Mouse (Mus musculus) brain, embryonic 18.5 days (tissue): ENCODE measurements around the gene Dbil5.

Experiments
- DNase-seq: peaks from one replicate; pipeline ENCODE4 v3.0.0-alpha.2; 2012; ENCODE audit warnings: low read depth, low spot score

The Dbil5 gene

GRCm38 (mm10) chr11:76236136-76236535, 18.7 kb downstream of the Dbil5 start:
- no peak for DNase-seq

DNA sequence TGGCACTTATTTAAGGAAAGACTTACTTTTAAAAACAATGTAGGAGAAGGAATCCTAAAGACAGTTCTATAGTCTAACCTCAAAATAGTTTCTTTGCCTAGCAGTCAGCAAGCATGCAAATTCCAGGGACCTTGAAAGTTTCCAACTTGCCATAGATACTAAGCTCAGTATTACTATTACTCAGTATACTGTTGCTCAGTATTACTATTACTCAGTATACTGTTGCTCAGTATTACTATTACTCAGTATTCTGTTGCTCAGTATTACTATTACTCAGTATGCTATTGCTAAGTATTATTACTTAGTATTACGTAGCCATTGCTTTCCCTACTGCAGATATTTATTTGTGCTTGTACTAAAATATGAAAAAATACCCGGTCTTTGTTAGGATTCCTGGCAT, 22.3 kb downstream of the Dbil5 start:
- no peak for DNase-seq

DNA sequence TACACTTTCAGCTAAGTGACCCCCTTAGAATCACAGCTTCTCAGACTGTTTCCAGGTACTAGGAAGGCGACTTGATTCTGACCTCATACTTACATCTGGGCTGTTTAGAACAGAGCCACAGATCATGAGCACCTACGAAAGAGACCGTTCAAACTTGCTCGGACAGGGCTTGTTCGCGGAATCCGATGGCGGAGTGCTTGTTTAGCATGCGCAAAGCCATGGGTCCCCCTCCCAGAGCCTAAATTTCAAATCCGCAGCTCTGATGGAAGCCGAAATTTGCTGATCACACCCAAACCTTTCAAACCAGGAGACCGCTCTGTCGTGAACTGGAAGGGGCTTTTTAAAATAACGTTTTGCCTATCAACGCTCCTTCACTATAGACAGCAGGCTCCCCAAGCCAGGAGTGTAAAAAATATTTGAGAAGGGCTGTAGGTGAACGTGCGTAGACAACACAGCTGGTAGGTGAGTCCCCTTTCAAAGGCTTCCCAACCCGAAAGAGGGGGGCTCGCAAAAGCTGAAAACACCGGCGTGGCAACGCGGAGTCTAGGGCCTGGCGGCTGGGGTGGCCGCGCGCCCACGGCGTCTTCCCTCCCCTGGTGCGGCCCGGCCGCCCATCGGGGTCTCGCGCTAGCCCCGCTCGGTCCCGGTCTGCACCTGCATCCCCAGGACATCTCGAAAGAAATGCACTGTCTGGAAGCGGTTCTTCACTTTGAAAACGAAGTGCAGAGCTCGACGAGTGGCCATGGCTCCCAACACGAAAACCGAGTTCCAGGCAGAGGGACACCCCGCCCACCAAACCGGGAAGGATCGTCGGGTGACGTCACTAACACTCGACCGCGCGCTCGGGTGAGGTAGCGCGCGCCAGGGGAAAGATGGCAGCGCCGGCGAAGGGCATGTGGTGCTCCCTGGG, 25.7 kb downstream of the Dbil5 start, which contains the start of the genes Mrm3 and Glod4:
Gene Mrm3, plus strand, starts transcription at position 815 of the 910 bp plus-strand sequence.
Gene Glod4, minus strand, starts transcription at position 825 of the 910 bp plus-strand sequence.
- DNase-seq, result peak; percentile 80

DNA sequence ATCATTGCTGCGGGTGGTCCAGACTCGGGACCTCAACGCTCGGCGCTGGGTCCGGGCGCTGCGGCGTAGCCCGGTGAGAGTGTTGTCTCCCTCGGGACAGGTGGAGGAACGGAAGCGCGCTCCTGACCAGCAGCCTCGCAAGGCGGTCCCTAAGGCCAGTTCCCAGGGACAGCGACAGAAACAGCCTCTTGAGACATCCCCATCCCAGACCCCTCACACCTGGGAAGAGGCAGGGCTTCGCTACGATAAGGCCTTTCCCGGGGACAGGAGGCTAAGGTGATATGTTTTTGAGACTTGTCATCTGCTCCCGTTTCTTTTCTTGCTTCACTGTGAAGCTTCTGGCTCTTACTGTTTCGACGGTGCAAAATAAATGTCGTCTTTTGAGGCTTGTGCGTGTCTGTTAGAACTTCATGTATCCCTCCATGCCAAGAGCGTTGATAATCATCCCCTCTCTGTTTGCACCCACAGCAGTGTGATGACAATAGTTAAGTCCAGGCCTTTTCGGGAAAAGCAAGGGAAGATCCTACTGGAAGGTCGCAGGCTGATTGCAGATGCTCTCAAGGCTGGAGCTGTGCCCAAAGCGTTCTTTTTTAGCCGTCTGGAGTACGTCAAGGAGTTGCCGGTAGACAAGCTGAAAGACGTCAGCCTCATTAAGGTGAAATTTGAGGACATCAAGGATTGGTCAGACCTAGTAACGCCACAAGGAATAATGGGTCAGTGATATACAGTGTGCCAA, 26.6 kb downstream of the Dbil5 start:
- no peak for DNase-seq

DNA sequence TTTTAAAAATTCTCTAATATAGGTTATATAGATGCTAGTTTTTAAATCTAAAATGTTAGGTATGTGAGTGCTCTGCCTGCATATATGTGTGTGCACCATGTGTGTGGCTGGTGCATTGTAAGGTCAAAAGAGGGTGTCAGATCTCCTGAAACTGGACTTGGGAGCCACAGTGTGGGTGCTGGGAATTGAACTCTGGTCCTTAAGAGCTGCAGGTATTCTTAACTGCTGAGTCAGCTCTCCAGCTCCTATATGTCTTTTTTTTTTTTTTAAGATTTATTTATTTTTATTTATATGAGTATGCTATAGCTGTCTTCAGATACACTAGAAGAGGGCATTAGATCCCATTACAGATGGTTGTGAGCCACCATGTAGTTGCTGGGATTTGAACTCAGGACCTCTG, 29.0 kb downstream of the Dbil5 start:
- no peak for DNase-seq

- no peak for DNase-seq
Observed at GRCm38 (mm10) chr11:76247239-76247638, 29.8 kb downstream of the Dbil5 start.

DNA sequence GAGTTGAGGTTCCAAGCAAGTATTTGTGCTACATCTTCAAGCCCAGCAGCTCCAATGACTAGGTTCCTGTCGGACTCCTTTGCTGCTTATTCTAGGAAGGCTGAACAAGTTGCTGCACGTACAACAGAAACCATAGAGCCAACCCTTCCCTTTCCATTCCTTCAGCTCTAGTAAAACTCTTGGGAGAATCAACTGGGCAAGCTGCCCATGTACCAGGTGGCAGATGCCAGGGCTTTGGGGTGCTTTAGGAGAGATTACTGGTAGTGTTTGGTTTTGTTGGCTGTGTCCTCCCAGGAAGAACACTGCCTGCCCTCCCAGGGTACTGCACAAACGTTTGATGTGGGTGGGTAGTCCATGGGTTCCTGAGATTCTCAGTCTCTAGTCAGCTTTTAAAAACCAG, 34.6 kb downstream of the Dbil5 start:
- DNase-seq, result no peak

GRCm38 (mm10) chr11:76253145-76253917, 35.9 kb downstream of the Dbil5 start:
- no peak for DNase-seq

GRCm38 (mm10) chr11:76253918-76254264, 36.5 kb downstream of the Dbil5 start:
- no peak for DNase-seq

GRCm38 (mm10) chr11:76255431-76256001, 38.1 kb downstream of the Dbil5 start:
- DNase-seq, result no peak

DNA sequence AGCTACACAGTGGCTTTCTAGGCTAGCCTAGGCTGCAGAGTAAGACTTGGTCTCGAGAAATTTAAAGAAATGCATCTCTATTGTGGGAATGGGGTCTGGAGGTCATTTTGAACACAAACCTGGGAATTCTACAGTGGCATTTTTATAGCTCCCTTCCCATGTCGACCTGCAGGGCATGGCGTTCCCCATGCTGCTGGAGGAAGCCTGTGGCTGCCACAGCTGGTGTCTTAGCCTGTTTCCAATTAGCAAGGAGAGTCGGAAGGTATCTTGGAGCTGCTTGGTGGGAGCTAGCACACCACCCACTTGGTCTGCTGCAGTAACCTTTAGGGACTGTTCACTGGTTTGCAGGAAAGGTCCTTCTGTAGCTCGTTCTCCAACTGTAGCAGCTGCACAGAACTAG, 38.7 kb downstream of the Dbil5 start:
- no peak for DNase-seq

GRCm38 (mm10) chr11:76257386-76257785, 40.0 kb downstream of the Dbil5 start:
- no peak for DNase-seq

DNA sequence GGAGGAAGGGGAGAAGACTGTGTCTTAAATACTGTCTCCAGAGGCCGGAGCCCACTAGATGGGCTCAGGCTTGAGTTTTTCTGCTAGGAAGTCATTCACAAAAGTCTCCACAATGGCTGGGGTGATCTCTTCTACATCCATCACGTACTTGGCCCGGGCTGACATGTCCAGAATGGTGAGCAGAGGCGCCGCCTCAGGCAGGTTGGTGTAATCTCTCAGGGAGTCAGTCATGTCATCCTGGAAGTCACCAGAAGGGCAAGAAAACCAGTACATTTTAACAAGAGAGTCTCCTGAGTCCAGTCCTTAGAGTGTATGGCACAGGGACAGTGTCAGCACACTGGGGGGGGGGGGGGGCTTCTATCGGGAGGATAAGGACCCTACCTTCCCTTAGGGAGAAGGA, 41.1 kb downstream of the Dbil5 start:
- DNase-seq, result no peak

- DNase-seq, result no peak
Observed at GRCm38 (mm10) chr11:76260208-76261050, 43.0 kb downstream of the Dbil5 start.

- no peak for DNase-seq
Observed at GRCm38 (mm10) chr11:76261224-76261623, 43.8 kb downstream of the Dbil5 start.

DNA sequence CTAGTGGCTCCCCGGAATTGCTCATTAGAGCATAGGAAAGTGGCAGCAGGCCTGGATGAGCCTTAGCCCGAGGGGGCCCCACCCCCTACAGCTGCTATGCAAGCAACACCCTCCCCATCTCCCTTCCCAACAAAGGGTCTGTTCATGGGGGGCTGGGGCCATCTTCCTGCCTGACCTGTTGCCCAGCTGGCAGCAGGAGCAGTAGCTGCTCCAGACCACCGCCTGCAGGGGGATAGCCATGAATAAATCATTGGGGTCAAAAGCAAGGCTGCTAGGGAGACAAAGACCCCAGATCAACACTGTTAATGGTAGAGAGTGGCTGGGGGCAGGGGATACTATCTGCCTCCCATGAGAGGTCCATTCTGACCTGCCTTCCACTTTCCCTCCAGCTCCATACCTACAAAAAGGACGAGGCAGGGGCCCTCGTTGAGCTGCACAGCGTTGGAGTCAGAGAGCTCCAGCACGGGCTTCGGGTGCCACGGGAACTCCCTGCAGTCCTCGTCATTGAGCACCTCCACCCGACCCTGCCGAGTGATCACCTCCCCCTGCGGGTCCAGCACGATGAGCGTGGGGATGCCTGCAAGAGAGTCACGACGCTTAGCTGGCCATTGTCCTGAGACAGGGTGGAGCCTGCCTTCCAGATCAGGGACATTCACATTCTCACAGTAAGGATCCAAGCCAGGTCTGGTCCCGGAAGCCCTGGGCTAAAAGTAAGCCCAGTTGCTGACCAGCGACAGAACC, 45.4 kb downstream of the Dbil5 start:
- DNase-seq, result no peak

- DNase-seq, result no peak
Observed at GRCm38 (mm10) chr11:76267550-76267949, 50.1 kb downstream of the Dbil5 start.

GRCm38 (mm10) chr11:76268001-76268459, 50.6 kb downstream of the Dbil5 start:
- DNase-seq, result no peak
